Mouse (Mus musculus): ENCODE results near the gene Trim12c. TPM values are rescaled to one million over a fixed set of nuclear protein-coding genes. Genes with fewer than 3 reads are reported as not detected.
"Not testable (repeated sequence)": the region's sequence is repeated elsewhere in the genome, so short reads cannot be mapped to it uniquely, and the experiment has no call there.

The Trim12c gene
- total and polyA plus RNA-seq, 3 experiments, result 1.3 to 61.2 (median 20.5) TPM

DNA sequence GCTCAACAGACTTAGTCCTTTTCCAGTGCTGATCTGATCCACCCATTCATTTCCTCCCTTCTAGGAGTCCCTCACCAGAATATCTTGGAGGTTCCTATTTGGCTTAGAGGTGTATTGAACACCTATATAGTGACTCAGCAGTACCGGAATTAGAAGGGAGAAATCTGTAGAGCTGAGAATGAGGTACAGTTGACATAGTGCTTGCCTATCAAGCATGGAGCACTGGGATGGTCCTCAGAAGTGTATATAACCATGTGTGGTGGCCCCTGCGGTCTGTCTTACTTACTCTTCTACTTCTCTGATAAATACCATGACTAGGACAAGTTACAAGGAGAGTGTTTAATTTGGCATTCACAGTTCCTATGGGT is 422 bp upstream of the Trim12c start:
- ATAC-seq (ENCODE audit: extremely low read depth, insufficient number of reproducible peaks, low FRiP score, poor library complexity, severe bottlenecking) (0 out of 2 replicates have a peak, but pooled peaks have one; percentile 3), DNase-seq (ENCODE audit: low spot score) (no peak)
- no peaks in the 10 kb centered on the region for H3K27me3 ChIP-seq (ENCODE audit: insufficient read depth, low read length)
- no peaks in the 10 kb centered on the region for H3K9me3 ChIP-seq (replicated peaks)
- H3K4me3 ChIP-seq (ENCODE audit: low read depth, low read length), result peak overlapping the region; percentile 69
- TF ChIP-seq GATA2 (IDR thresholded peaks at IDR 0.05; ENCODE audit: borderline replicate concordance, low read depth, low read length) (no peak), TAL1 (conservative IDR thresholded peaks at IDR 0.05; ENCODE audit: low read depth, low read length) (no peak), POLR2AphosphoS5 (IDR thresholded peaks at IDR 0.05; ENCODE audit: insufficient replicate concordance, low read depth, low read length) (no peak), CTCF (IDR thresholded peaks at IDR 0.05; ENCODE audit: low read depth, low read length) (no peak), GATA1 (IDR thresholded peaks at IDR 0.05; ENCODE audit: borderline replicate concordance, low read length) (no peak)
- no peaks in the 10 kb centered on the region for H3K36me3 ChIP-seq (replicated peaks)
- peaks cover 5% of the 10 kb centered on the region; the same call in 1 of the 2 replicates for H3K4me1 ChIP-seq (ENCODE audit: insufficient read depth, low read depth, low read length)

DNA sequence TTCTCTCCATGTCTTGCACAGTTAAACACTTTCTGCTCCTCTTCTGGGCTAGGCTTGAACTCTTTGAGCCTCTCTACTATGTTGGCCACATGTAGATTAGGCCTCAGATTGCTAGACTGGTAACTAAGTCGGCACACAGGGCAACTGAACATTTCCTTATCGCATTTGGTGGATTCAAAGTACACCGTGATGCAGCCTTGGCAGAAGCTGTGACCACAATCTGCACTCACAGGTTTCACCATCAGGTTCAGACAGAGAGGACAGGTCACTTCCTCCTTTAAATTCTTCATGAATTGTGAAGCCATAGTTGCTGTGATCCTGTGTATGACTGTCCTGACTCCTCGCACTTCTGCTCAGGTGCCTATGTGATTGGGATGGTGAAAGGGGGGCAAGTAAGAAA is 5.1 kb downstream of the Trim12c start:
- H3K27me3 ChIP-seq (ENCODE audit: insufficient read depth, low read length); H3K4me3 ChIP-seq (ENCODE audit: low read depth, low read length); ATAC-seq (ENCODE audit: extremely low read depth, insufficient number of reproducible peaks, low FRiP score, poor library complexity, severe bottlenecking); DNase-seq (ENCODE audit: low spot score); H3K9me3 ChIP-seq (replicated peaks): not testable (repeated sequence)
- H3K4me1 ChIP-seq (ENCODE audit: insufficient read depth, low read depth, low read length), result peaks cover 10% of the 10 kb centered on the region; the same call in 1 of the 2 replicates
- peaks cover 22% of the 10 kb centered on the region for H3K36me3 ChIP-seq (replicated peaks)

DNA sequence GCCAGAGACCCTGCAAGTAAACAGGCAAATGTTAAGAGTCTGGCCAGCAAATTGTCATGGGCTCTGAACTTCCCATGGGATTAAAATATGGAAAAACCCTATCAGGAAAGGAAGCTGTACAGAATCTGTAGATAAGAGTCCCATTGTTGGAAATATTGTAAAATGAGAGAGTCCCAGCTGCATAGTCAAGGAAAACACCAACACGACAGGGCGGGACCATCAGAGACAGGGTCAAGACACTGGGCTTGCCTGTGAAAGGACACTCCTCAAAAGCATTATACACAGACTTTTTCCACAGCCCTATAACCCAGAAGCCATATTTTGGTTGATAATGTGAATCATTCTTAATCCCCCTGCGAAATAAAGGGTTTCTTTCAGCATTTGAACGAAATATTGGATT is 12.4 kb downstream of the Trim12c start:
- not testable (repeated sequence) for H3K9me3 ChIP-seq (replicated peaks); H3K4me1 ChIP-seq (ENCODE audit: insufficient read depth, low read depth, low read length); ATAC-seq (ENCODE audit: extremely low read depth, insufficient number of reproducible peaks, low FRiP score, poor library complexity, severe bottlenecking); DNase-seq (ENCODE audit: low spot score); H3K4me3 ChIP-seq (ENCODE audit: low read depth, low read length); H3K27me3 ChIP-seq (ENCODE audit: insufficient read depth, low read length)
- H3K36me3 ChIP-seq (replicated peaks), result peaks cover 11% of the 10 kb centered on the region

DNA sequence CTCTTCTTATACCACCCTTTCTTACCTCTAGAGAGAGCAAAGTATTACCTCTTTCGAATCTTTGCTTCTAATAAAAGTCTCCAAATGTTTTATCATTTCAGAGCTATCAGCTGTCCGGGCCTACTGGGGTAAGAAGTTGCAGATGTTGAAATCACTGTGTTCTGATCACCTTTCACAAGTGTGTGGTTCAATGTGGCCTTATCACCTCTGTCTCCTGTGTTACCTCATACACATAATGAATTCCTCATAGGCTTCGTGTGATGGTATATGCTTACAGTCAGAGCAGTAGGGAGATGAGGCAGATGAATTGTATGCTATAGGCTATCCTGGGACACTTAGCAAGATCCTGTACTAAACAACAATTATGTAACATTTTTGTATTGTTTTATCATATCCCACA is 17.6 kb downstream of the Trim12c start:
- not testable (repeated sequence) for DNase-seq (ENCODE audit: low spot score); H3K27me3 ChIP-seq (ENCODE audit: insufficient read depth, low read length); ATAC-seq (ENCODE audit: extremely low read depth, insufficient number of reproducible peaks, low FRiP score, poor library complexity, severe bottlenecking); H3K4me3 ChIP-seq (ENCODE audit: low read depth, low read length); H3K36me3 ChIP-seq (replicated peaks); H3K9me3 ChIP-seq (replicated peaks); H3K4me1 ChIP-seq (ENCODE audit: insufficient read depth, low read depth, low read length)

DNA sequence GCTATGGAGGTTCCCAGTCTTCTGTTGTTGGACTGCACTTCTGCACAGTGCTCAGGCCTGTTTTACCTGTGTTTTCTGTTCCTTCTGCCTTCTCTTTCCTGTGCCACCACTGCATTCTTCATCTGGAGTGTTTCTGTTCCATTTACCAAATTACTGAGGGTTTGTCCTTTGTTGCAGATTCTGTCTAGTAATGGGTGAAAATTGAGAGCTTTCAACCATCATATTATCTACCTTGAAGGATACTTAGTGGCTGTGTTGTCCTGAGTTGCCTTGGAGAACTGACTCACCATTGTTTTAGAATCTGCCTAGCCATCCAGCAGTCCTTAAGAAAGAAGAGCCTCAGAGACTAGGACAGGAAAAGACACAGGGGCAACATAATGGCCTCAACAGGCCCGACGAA is 24.0 kb downstream of the Trim12c start, which contains the start of gene Trim34b:
Trim34b (plus strand) TSS at position 301 of the 400 bp plus-strand sequence.
- not testable (repeated sequence) for ATAC-seq (ENCODE audit: extremely low read depth, insufficient number of reproducible peaks, low FRiP score, poor library complexity, severe bottlenecking); H3K27me3 ChIP-seq (ENCODE audit: insufficient read depth, low read length)

DNA sequence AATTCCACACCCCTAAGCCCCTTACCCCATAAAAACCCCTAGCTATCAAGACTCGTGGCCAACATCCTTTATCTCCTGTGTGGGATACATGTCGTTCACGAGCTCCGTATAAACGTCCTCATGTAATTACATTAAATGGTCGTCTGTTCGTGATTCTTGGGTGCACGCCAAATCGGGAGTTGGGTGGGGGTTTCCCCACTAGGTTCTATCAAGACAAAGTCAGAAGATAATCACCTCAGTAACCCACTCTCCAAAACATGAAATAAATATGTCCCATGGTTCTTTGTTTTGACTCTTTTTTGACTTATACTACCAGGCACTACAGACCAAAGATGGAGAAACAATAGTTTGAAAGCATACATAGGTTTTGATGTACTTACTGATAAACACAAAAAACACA is 31.1 kb downstream of the Trim12c start:
- no peaks in the 10 kb centered on the region for H3K9me3 ChIP-seq (replicated peaks)
- DNase-seq (ENCODE audit: low spot score) (no peak), ATAC-seq (ENCODE audit: extremely low read depth, insufficient number of reproducible peaks, low FRiP score, poor library complexity, severe bottlenecking) (no peak)
- no peak for TF ChIP-seq GATA2 (IDR thresholded peaks at IDR 0.05; ENCODE audit: borderline replicate concordance, low read depth, low read length)
- no peak for TF ChIP-seq GATA1 (IDR thresholded peaks at IDR 0.05; ENCODE audit: borderline replicate concordance, low read length)
- TF ChIP-seq POLR2AphosphoS5 (IDR thresholded peaks at IDR 0.05; ENCODE audit: insufficient replicate concordance, low read depth, low read length), result no peak
- TF ChIP-seq CTCF (IDR thresholded peaks at IDR 0.05; ENCODE audit: low read depth, low read length), result no peak
- TF ChIP-seq TAL1 (conservative IDR thresholded peaks at IDR 0.05; ENCODE audit: low read depth, low read length), result no peak
- no peaks in the 10 kb centered on the region for H3K36me3 ChIP-seq (replicated peaks)
- no peak overlapping the region for H3K4me3 ChIP-seq (ENCODE audit: low read depth, low read length)
- H3K27me3 ChIP-seq (ENCODE audit: insufficient read depth, low read length), result no peaks in the 10 kb centered on the region
- H3K4me1 ChIP-seq (ENCODE audit: insufficient read depth, low read depth, low read length), result no peaks in the 10 kb centered on the region

More for the DNA sequence above, 24.0 kb downstream of the Trim12c start, which contains the start of gene Trim34b:
- H3K36me3 ChIP-seq (replicated peaks); H3K4me3 ChIP-seq (ENCODE audit: low read depth, low read length); DNase-seq (ENCODE audit: low spot score); H3K9me3 ChIP-seq (replicated peaks); H3K4me1 ChIP-seq (ENCODE audit: insufficient read depth, low read depth, low read length): not testable (repeated sequence)

DNA sequence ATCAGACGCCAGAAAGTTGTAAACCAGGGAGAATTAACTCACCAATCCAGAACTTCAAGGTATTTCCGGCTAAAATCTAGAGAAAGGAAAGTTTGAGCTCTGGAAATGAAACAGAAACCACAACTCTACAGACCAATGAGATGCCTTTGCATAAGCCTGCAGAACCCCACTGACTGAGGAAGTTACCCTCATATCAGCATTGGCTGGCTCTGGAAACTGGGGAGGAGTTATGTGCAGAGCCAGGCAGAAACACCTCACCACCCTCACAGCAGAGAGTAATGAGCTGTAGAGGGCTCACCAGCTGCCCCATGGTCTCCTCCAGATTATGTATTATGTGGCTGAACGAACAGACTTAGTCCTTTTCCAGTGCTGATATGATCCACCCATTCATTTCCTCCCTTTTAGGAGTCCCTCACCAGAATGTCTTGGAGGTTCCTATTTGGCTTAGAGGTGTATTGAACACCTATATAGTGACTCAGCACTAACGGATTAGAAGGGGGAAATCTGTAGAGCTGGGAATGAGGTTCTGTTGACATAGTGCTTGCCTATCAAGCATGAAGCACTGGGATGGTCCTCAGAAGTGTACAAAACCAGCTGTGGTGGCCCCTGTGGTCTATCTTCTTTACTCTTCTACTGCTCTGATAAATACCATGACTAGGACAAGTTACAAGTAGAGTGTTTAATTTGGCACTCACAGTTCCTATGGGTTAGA is 37.6 kb downstream of the Trim12c start, which contains the start of gene Trim12a:
Trim12a (minus strand) TSS at position 98 of the 712 bp plus-strand sequence.
- not testable (repeated sequence) for H3K9me3 ChIP-seq (replicated peaks); DNase-seq (ENCODE audit: low spot score); H3K36me3 ChIP-seq (replicated peaks); H3K4me1 ChIP-seq (ENCODE audit: insufficient read depth, low read depth, low read length); ATAC-seq (ENCODE audit: extremely low read depth, insufficient number of reproducible peaks, low FRiP score, poor library complexity, severe bottlenecking); H3K27me3 ChIP-seq (ENCODE audit: insufficient read depth, low read length); H3K4me3 ChIP-seq (ENCODE audit: low read depth, low read length)
